Mouse (Mus musculus): ENCODE measurements around the gene Dyrk1b. TPM values are rescaled to one million over a fixed set of nuclear protein-coding genes. Genes with fewer than 3 reads are reported as not detected.
"Not testable (repeated sequence)": the region's sequence is repeated elsewhere in the genome, so short reads cannot be mapped to it uniquely, and the experiment has no call there.

The Dyrk1b gene
- polyA plus RNA-seq (2016; fragmentation: Nextera tagmentation; extraction: Ambion mirVana): 17.6 and 20.5 TPM in 2 replicates

- Histone ChIP-seq H3K4me3 (replicated peaks) (peak within 1 kb of the TSS; percentile 93), H3K4me2 (peak within 1 kb of the TSS; percentile 95), H3K36me3 (peaks cover 77% of the 10 kb centered on the region), H3K9me3 (no peaks in the 10 kb centered on the region), H3K4me1 (replicated peaks) (peaks cover 12% of the 10 kb centered on the region), H3K9ac (replicated peaks) (peak within 1 kb of the TSS; percentile 86), H3K27me3 (no peaks in the 10 kb centered on the region), H3K27ac (peak within 1 kb of the TSS; percentile 91)
- ATAC-seq (ENCODE audit: insufficient number of reproducible peaks, insufficient read depth, low FRiP score, low TSS enrichment, low read depth): peak; percentile 88
- WGBS: under 1% methylated on average over 25 of the region's 25 CpGs
Observed at GRCm38 (mm10) chr7:28179228-28179627, at the start of gene Dyrk1b. TSS of gene Dyrk1b (plus strand) at chr7:28179469.

DNA sequence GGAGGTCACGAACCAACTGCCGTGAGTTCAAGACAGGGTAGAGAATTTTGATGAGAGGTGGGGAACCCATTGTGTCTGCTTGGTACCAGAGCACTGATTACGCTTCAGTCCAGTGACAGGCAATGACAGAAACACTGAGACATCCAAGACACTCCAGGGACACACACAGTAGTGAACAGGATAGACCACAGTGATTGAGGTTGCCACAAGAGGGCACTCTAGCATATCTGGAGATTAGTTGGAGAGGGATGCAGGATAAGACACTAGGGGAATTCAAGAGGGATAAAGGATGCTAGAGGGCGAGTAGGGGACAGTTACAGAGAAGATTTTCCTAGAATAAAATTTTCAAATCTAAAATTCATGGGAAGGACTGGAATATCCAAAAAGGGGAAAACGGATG lies 41.7 kb upstream of the Dyrk1b start:
- Histone ChIP-seq H3K36me3 (no peaks in the 10 kb centered on the region), H3K4me3 (replicated peaks) (no peak overlapping the region), H3K4me2 (no peak overlapping the region), H3K27me3 (0 out of 2 replicates have a peak, but pooled peaks cover 4% of the 10 kb centered on the region), H3K9ac (replicated peaks) (no peak overlapping the region), H3K27ac (no peak overlapping the region), H3K4me1 (replicated peaks) (no peaks in the 10 kb centered on the region), H3K9me3 (no peaks in the 10 kb centered on the region)
- ATAC-seq (ENCODE audit: insufficient number of reproducible peaks, insufficient read depth, low FRiP score, low TSS enrichment, low read depth): no peak
- WGBS: 60% methylated on average over 5 of the region's 5 CpGs

- no peak overlapping the region for H3K27ac ChIP-seq
- H3K4me2 ChIP-seq: no peak overlapping the region
- peaks cover 8% of the 10 kb centered on the region; the same call in 1 of the 2 replicates for H3K9me3 ChIP-seq
- no peak overlapping the region for H3K9ac ChIP-seq (replicated peaks)
- no peak overlapping the region for H3K4me3 ChIP-seq (replicated peaks)
- H3K27me3 ChIP-seq: peaks cover 12% of the 10 kb centered on the region; the same call in 1 of the 2 replicates
- H3K36me3 ChIP-seq: no peaks in the 10 kb centered on the region
- 27% methylated on average over 3 of the region's 3 CpGs for WGBS
- no peaks in the 10 kb centered on the region for H3K4me1 ChIP-seq (replicated peaks)
- ATAC-seq (ENCODE audit: insufficient number of reproducible peaks, insufficient read depth, low FRiP score, low TSS enrichment, low read depth): no peak; the same call in 1 of the 2 replicates
Observed at GRCm38 (mm10) chr7:28148263-28148662, 31.0 kb upstream of the Dyrk1b start.

- Histone ChIP-seq H3K4me2 (no peak overlapping the region), H3K4me1 (replicated peaks) (no peaks in the 10 kb centered on the region), H3K4me3 (replicated peaks) (no peak overlapping the region), H3K27ac (no peak overlapping the region), H3K9me3 (no peaks in the 10 kb centered on the region), H3K36me3 (no peaks in the 10 kb centered on the region), H3K9ac (replicated peaks) (no peak overlapping the region), H3K27me3 (peaks cover 12% of the 10 kb centered on the region; the same call in 1 of the 2 replicates)
- 83% methylated on average over 1 of the region's 1 CpGs for WGBS
- ATAC-seq (ENCODE audit: insufficient number of reproducible peaks, insufficient read depth, low FRiP score, low TSS enrichment, low read depth): no peak
Observed at GRCm38 (mm10) chr7:28149841-28150240, 29.4 kb upstream of the Dyrk1b start.

DNA sequence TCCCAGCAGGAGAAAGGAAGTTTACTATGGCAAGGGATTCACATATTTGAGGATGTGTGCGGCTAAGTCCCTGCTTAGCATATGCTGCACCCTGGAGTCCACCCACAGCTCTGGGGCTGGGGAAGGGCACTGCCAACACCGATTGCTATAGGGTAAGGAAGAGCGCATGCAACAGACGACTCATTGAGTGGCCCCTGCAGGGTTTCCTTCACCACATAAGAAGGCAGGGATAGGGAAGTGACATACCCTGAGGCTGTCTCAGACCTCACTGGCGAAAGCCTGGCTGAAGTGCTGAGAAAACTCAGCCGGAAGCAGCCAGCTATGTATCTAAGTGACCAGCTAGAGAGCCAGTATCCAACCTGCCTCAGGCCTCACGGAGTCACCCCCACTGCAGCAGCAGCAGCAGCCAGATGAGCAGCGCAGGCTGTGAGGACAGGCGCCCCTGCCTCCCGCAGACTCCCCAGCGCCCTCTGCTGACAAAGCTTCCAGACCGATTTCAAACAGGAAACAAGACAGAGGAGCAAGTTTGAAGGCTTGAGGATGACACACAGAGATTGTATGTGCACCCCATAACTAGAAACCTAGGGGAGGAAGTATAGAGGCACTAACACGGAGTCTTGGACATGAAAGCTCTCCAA lies 27.6 kb upstream of the Dyrk1b start:
- H3K4me1 ChIP-seq (replicated peaks): no peaks in the 10 kb centered on the region
- 15% methylated on average over 13 of the region's 13 CpGs for WGBS
- H3K27me3 ChIP-seq: peaks cover 12% of the 10 kb centered on the region; the same call in 1 of the 2 replicates
- no peak for ATAC-seq (ENCODE audit: insufficient number of reproducible peaks, insufficient read depth, low FRiP score, low TSS enrichment, low read depth)
- H3K36me3 ChIP-seq: no peaks in the 10 kb centered on the region
- no peaks in the 10 kb centered on the region for H3K9me3 ChIP-seq
- no peak overlapping the region for H3K4me2 ChIP-seq
- no peak overlapping the region for H3K4me3 ChIP-seq (replicated peaks)
- H3K27ac ChIP-seq: no peak overlapping the region
- H3K9ac ChIP-seq (replicated peaks): 0 out of 2 replicates have a peak overlapping the region, but pooled peaks have one; percentile 9

GRCm38 (mm10) chr7:28153595-28153994 lies 25.7 kb upstream of the Dyrk1b start:
- H3K9ac ChIP-seq (replicated peaks); ATAC-seq (ENCODE audit: insufficient number of reproducible peaks, insufficient read depth, low FRiP score, low TSS enrichment, low read depth); H3K4me1 ChIP-seq (replicated peaks); H3K27ac ChIP-seq; H3K9me3 ChIP-seq; H3K36me3 ChIP-seq; H3K4me2 ChIP-seq; H3K4me3 ChIP-seq (replicated peaks): not testable (repeated sequence)
- peaks cover 12% of the 10 kb centered on the region; the same call in 1 of the 2 replicates for H3K27me3 ChIP-seq
- 42% methylated on average over 5 of the region's 5 CpGs for WGBS

- H3K9me3 ChIP-seq: no peaks in the 10 kb centered on the region
- no peaks in the 10 kb centered on the region for H3K4me1 ChIP-seq (replicated peaks)
- H3K4me2 ChIP-seq: no peak overlapping the region
- WGBS: 45% methylated on average over 6 of the region's 6 CpGs
- ATAC-seq (ENCODE audit: insufficient number of reproducible peaks, insufficient read depth, low FRiP score, low TSS enrichment, low read depth): no peak
- H3K9ac ChIP-seq (replicated peaks): no peak overlapping the region
- H3K36me3 ChIP-seq: no peaks in the 10 kb centered on the region
- H3K4me3 ChIP-seq (replicated peaks): no peak overlapping the region
- H3K27me3 ChIP-seq: no peaks in the 10 kb centered on the region
- no peak overlapping the region for H3K27ac ChIP-seq
Observed at GRCm38 (mm10) chr7:28159292-28159691, 20.0 kb upstream of the Dyrk1b start.

DNA sequence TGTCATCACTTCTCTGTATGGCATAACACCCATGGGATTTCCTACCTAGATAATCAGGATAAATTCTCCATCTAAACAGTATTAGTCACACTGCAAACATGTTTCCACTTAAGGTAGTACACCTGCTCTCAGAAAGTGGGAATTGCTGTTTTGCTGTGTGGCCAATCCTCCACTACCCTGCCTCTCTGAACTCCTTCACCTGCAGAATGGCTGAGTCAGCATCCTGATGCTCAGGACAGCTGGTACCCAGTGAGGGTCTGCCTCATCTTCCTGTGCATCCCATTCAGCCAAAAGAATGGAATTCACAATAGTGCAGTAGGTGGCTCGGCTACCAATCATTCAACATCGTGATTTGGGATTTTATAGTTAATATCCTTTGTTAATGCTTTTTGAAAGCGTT lies 19.4 kb upstream of the Dyrk1b start:
- H3K9me3 ChIP-seq: no peaks in the 10 kb centered on the region
- H3K4me2 ChIP-seq: no peak overlapping the region
- H3K27ac ChIP-seq: no peak overlapping the region
- no peaks in the 10 kb centered on the region for H3K36me3 ChIP-seq
- H3K27me3 ChIP-seq: no peaks in the 10 kb centered on the region
- no peak overlapping the region for H3K4me3 ChIP-seq (replicated peaks)
- H3K9ac ChIP-seq (replicated peaks): no peak overlapping the region
- no peaks in the 10 kb centered on the region for H3K4me1 ChIP-seq (replicated peaks)
- WGBS: 83% methylated on average over 3 of the region's 3 CpGs
- ATAC-seq (ENCODE audit: insufficient number of reproducible peaks, insufficient read depth, low FRiP score, low TSS enrichment, low read depth): no peak

GRCm38 (mm10) chr7:28161163-28161749 lies 18.0 kb upstream of the Dyrk1b start:
- H3K4me2 ChIP-seq: no peak overlapping the region
- no peaks in the 10 kb centered on the region for H3K27me3 ChIP-seq
- WGBS: 50% methylated on average over 9 of the region's 9 CpGs
- no peak overlapping the region for H3K9ac ChIP-seq (replicated peaks)
- H3K9me3 ChIP-seq: peaks cover 8% of the 10 kb centered on the region; the same call in 1 of the 2 replicates
- no peak for ATAC-seq (ENCODE audit: insufficient number of reproducible peaks, insufficient read depth, low FRiP score, low TSS enrichment, low read depth)
- H3K36me3 ChIP-seq: no peaks in the 10 kb centered on the region
- no peak overlapping the region for H3K27ac ChIP-seq
- H3K4me1 ChIP-seq (replicated peaks): no peaks in the 10 kb centered on the region
- no peak overlapping the region for H3K4me3 ChIP-seq (replicated peaks)

- no peaks in the 10 kb centered on the region for H3K27me3 ChIP-seq
- no peak overlapping the region for H3K27ac ChIP-seq
- H3K4me1 ChIP-seq (replicated peaks): peaks cover 11% of the 10 kb centered on the region
- WGBS: 82% methylated on average over 6 of the region's 6 CpGs
- ATAC-seq (ENCODE audit: insufficient number of reproducible peaks, insufficient read depth, low FRiP score, low TSS enrichment, low read depth): no peak
- H3K4me2 ChIP-seq: no peak overlapping the region
- H3K9me3 ChIP-seq: peaks cover 8% of the 10 kb centered on the region; the same call in 1 of the 2 replicates
- H3K4me3 ChIP-seq (replicated peaks): no peak overlapping the region
- H3K36me3 ChIP-seq: no peaks in the 10 kb centered on the region
- no peak overlapping the region for H3K9ac ChIP-seq (replicated peaks)
Observed at GRCm38 (mm10) chr7:28165406-28165805, 13.9 kb upstream of the Dyrk1b start.

DNA sequence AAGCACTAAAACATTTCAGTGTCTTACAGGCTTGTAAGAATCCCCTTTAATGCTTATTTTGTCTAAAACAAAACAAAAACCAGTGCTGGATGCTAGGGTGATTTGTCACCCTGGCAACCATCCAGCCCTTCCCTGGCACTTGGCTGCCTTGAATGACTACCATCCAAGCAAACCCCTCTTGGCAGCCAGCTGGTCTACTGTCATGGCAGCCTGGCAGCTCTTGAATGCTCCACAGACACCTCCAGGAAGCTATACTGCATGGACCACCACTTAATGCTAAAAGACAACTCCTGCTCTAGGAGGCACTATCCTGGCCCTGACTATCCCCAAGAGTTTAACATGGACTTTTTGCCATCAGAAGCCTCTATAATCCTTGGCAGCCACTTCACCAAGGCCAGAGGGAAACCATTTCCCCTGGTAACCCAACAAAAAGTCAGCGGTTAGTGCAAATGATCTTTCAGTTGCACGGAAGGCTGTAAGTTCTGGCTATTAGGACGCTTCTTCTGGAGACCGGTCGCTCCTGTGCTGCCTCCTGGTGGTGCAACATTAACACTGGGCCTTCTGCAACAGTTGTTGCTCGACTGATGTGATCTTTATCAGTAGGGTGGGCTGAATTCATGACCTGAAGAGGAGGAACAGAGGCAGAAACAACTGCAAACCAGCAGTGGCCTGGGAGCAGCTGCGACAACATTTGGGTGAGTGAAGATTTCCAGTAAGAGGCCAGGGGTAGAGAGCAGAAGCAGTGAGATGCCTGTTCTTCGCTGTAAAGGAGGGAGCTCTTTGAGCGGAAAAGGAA lies 10.8 kb upstream of the Dyrk1b start:
- peaks cover 24% of the 10 kb centered on the region for H3K4me1 ChIP-seq (replicated peaks)
- H3K27ac ChIP-seq: peak overlapping the region; percentile 85
- 11% methylated on average over 9 of the region's 9 CpGs for WGBS
- no peak for ATAC-seq (ENCODE audit: insufficient number of reproducible peaks, insufficient read depth, low FRiP score, low TSS enrichment, low read depth)
- H3K36me3 ChIP-seq: no peaks in the 10 kb centered on the region
- no peaks in the 10 kb centered on the region for H3K27me3 ChIP-seq
- H3K9me3 ChIP-seq: peaks cover 8% of the 10 kb centered on the region; the same call in 1 of the 2 replicates
- peak overlapping the region; percentile 86 for H3K4me3 ChIP-seq (replicated peaks)
- peak overlapping the region; percentile 82 for H3K4me2 ChIP-seq
- peak overlapping the region; percentile 60 for H3K9ac ChIP-seq (replicated peaks)

Data from limb, embryonic 12.5 days (tissue).